Mouse (Mus musculus) erythroblast, embryonic 14.5 days (primary cell): ENCODE data around the gene Ndufa3.

ENCODE experiments used
- GATA1 ChIP-seq: IDR thresholded peaks from 2 replicates; pipeline ENCODE4 v1.6.1; 2012; ENCODE audit warnings: low read length, inconsistent platforms, mixed read lengths
- TAL1 ChIP-seq: IDR thresholded peaks from 3 replicates; pipeline ENCODE4 v1.6.1; 2012; ENCODE audit warnings: low read length, inconsistent platforms, mixed read lengths

GRCm38 (mm10) chr7:3594686-3595085 is 22.5 kb upstream of the Ndufa3 start:
- TF ChIP-seq TAL1 (no peak), GATA1 (0 out of 2 replicates have a peak, but pooled peaks have one; percentile 8)
